Mouse (Mus musculus) lung, adult 2 months (tissue): ENCODE results near the gene Ebf1. TPM values are rescaled to one million over a fixed set of nuclear protein-coding genes. Genes with fewer than 3 reads are reported as not detected.

Source experiments
- DNase-seq: peaks from one replicate; pipeline ENCODE4 v3.0.0; 2022
- H3K4me1 ChIP-seq: fragments of 200-500 bp; 2 replicates; pipeline ENCODE4 v1.6.1; 2011; ENCODE audit warnings: low read length; ENCODE audit not compliant: control insufficient read depth, insufficient read depth
- H3K4me3 ChIP-seq: fragments of 200-500 bp; replicated peaks from 2 replicates; pipeline ENCODE3; 2011; ENCODE audit warnings: low read depth, mild to moderate bottlenecking, control low read depth, low read length; ENCODE audit errors: extremely low read depth
- CTCF ChIP-seq: fragments of 200-500 bp; IDR thresholded peaks from 2 replicates; pipeline ENCODE4 v1.5.1; 2011; ENCODE audit warnings: mild to moderate bottlenecking, low read length, control low read depth; ENCODE audit not compliant: insufficient read depth
- POLR2A ChIP-seq: fragments of 200-500 bp; IDR thresholded peaks from 2 replicates; pipeline ENCODE4 v1.6.1; 2011; ENCODE audit warnings: low read depth, mild to moderate bottlenecking, control low read depth, low read length, borderline replicate concordance; ENCODE audit errors: extremely low read depth
- WGBS: fragments of 180-500 bp; shearing (Covaris S2); methylation state at CpG from one replicate; pipeline ENCODE4 v1.1.7; 2018; 5-methylcytosine and 5-hydroxymethylcytosine counted together
- polyA plus RNA-seq: library from polyadenylated mRNA; depleted of rRNA; stranded (reverse); fragments of >200 nt; gene quantifications from 2 replicates; pipeline ENCODE4 v1.2.3, GENCODE M21; 2012

Gene Ebf1
- polyA plus RNA-seq, 1 experiment, result 11.8 TPM

DNA sequence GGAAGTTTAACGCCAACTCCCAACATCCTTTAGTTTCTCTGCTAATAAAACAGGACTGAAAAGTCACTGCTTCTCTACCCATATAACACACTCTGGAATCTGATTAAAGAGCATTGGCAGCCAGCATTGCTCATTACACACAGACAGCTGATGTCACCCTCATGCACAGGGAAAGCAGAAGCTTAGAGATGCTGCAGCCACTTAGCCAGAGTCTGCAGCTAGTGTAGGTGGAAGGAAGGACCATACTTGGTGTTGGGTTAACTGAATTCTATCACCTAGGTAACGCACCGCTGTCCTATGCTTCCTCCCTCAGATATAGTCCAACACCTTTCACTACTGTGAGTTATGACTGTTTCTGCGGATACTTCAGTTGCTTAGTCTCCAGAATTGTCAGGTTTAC, 64.9 kb downstream of the Ebf1 start:
- no peaks in the 10 kb centered on the region; the same call in none of the 2 replicates for H3K4me1 ChIP-seq
- WGBS, result 89% methylated on average over 4 of the region's 4 CpGs
- H3K4me3 ChIP-seq, result no peak overlapping the region
- DNase-seq, result no peak
- no peak for TF ChIP-seq CTCF
- no peak for TF ChIP-seq POLR2A

DNA sequence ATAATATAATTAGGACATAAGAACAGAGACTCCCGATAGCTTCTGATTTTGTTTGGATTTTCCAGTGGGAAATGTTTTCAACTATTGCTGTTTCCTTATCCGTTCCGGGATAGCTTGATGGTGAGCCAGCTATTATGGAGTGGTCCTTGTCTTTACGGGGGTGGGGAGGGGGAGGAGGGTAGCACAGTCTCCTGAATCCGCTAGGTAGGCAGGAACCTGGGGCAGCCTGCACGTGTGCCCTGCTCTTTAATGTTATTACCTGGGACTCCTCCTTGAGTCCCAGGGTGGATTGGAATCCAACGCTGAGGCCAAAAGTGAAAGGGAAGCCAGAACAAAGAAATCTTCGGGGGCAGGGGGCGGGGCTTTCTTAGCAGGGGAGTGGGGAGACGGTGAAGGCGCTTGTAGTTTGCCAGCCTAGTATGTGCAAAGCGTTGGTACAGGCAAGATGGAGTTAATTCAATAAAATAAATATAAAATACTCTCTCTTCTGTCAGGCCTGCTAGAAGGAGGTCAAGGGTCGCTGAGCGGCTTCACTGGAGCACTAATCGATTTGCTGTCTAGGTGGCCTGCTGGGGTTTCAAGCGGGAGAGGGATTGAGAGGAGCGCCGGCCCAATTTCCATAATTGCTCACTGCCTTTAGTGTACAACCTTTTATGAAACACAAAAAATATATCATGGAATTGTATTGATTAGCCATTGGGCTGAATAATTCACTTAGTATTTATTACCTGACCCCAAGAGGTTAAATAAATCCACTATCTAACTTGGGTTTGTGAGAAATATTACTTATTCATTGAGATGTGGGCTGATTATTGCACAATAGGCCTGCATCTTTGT, 65.8 kb downstream of the Ebf1 start:
- no peak overlapping the region for H3K4me3 ChIP-seq
- no peak for DNase-seq
- WGBS, result 58% methylated on average over 18 of the region's 18 CpGs
- TF ChIP-seq POLR2A (no peak), CTCF (no peak)
- no peaks in the 10 kb centered on the region; the same call in none of the 2 replicates for H3K4me1 ChIP-seq

DNA sequence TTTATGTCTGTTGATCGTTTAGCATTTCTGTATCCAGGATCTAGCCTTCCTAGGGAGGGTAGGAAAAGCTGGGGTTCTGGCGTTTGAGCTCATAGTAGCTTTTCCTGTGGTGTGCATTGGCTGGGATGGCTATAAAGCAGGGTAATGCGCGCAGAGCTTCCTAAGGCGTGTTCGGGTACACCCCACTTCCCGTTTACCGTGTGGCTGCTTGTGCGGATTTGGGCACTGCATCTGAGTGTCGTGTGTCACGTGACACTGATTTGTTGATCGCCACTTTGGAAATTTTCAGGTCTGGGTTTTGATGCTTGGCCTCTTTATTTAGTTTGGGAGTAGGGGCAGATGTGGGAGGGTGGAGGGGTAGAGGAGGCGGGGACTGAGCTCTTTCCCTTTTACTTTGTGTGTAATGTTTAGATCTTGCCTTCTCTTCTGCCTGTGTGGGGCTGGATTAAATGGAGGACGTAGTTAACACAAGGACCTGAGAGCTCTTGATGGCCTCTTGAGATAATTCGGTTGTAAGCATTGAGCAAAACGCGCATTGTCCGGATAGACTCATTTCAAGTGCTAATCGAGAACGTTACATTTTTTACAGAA, 67.5 kb downstream of the Ebf1 start:
- peak overlapping the region; percentile 9 for H3K4me3 ChIP-seq
- no peaks in the 10 kb centered on the region; the same call in none of the 2 replicates for H3K4me1 ChIP-seq
- 26% methylated on average over 20 of the region's 20 CpGs for WGBS
- TF ChIP-seq POLR2A (peak; percentile 44; the same call in 1 of the 2 replicates), CTCF (no peak)
- peak; percentile 23 for DNase-seq

DNA sequence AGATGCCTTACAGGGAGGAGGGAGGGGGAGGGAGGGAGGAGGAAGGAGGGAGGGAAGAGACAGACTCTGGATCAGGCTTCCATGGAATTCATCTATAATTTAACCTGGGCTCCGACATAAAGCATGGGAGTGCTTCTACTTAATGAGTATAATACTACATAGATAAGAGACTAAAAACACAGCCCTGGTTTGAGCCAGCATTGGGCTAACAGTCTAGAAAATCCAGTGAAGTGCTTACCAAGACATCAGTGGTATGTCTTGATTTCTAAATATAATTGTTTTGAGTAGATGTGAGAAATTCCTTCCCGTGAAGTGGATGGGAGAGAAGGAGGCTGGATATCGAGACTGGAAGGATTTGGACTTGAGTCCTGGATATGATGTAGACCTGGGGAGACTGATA, 68.0 kb downstream of the Ebf1 start:
- Histone ChIP-seq H3K4me3 (no peak overlapping the region), H3K4me1 (no peaks in the 10 kb centered on the region; the same call in none of the 2 replicates)
- no peak for DNase-seq
- WGBS, result 30% methylated on average over 3 of the region's 3 CpGs
- no peak for TF ChIP-seq CTCF
- TF ChIP-seq POLR2A, result no peak

DNA sequence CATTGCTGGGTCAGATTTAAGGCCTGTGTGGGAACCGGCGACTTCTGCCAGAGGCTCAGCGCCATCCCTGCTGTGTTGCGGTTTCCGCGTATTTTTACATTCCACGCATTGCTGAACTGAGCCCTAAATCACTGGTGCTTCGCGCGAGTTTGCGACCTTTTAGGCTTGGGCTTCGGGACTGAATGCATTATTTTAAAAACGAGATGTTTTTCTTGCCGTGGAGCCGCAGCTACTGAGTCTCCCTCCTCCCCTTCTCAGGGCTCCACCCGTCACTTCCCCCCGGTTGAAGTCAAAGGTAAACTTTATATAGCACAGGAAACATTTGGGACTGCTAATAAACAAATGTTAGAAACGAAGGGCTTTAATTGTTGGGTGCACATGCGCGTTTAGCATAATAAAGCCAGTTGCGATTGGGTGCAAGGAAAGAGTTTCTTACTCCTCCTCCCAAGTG, 68.8 kb downstream of the Ebf1 start:
- TF ChIP-seq CTCF (no peak), POLR2A (peak; percentile 45; the same call in 1 of the 2 replicates)
- Histone ChIP-seq H3K4me1 (no peaks in the 10 kb centered on the region; the same call in none of the 2 replicates), H3K4me3 (peak overlapping the region; percentile 31)
- 22% methylated on average over 21 of the region's 21 CpGs for WGBS
- DNase-seq, result peak; percentile 14

DNA sequence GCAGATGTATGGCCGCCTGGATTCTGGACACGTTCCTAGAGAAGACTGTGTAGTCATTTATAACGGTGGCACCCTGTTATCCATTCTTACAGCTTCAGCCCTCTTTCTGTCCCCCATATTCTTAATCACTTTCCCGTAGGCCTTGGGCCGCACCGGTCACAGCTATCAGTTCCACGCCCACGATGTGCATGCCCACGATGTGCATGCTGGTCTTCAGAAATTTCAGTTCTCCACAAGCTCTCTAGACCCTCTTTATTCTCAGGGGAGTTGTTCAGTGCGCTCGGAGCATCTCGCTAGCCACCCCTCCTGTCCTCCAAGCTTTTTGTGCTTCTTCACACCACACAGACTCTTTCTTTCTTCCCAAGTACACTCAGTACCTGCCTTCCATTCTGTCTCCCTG, 69.3 kb downstream of the Ebf1 start:
- Histone ChIP-seq H3K4me3 (no peak overlapping the region), H3K4me1 (no peaks in the 10 kb centered on the region; the same call in none of the 2 replicates)
- no peak for DNase-seq
- TF ChIP-seq POLR2A, result no peak
- no peak for TF ChIP-seq CTCF
- 67% methylated on average over 12 of the region's 12 CpGs for WGBS

DNA sequence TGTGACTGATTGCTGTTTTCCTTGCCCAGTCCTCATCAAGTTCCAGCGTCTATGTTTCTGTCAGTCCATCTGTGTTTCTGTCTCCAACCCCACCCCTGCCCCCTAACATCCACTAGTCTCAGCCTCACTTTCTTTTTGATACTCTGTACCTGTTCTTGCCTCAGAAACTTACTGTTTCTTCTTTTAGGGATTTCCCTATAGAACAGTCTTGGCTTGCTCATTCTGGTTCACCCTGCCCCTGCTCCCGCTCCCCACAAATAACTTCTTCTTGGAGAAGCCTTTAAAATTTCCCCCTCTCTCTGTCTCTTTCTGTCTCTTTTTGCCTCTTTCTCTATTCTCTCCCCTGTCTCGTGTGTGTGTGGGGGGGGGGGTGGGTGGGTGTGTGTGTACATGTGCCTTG, 71.4 kb downstream of the Ebf1 start:
- DNase-seq, result no peak
- 67% methylated on average over 3 of the region's 3 CpGs for WGBS
- H3K4me3 ChIP-seq, result no peak overlapping the region
- TF ChIP-seq POLR2A (no peak), CTCF (no peak)
- H3K4me1 ChIP-seq, result no peaks in the 10 kb centered on the region; the same call in 1 of the 2 replicates

DNA sequence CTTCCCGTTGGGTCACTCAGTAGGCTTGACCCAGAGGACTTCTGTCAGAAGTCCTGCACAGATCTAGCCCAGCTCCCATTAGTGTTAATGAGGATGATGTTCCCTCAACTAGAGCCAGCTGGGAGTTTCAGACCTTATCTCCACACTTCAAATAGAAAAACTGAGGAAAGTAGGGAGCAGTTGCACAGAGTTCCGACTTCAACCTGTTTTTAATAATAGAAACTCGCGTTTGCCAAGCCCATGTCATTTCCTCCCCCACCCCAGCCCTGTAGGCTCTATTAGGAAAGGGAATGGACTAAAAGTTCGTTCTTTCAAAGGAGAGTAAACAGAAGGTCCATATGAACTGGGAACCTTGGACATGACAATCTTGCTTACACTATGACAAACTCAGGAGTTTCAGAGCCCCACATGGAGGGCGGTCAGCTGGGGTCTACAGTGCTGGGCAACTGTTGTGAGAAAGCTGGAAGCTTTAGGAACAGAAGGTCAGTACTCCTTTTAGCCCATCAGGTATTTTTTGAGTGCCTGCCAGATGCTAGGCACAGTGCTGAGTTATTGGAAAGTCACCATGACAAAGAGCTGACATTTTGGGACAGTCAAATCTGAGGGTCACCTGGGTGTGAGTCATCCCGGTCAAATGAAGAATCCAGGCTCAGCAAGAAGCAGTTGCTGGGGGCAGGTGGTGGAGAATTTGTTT, 72.6 kb downstream of the Ebf1 start:
- H3K4me1 ChIP-seq, result no peaks in the 10 kb centered on the region; the same call in 1 of the 2 replicates
- no peak for TF ChIP-seq POLR2A
- no peak for TF ChIP-seq CTCF
- 58% methylated on average over 7 of the region's 7 CpGs for WGBS
- DNase-seq, result no peak
- no peak overlapping the region for H3K4me3 ChIP-seq

DNA sequence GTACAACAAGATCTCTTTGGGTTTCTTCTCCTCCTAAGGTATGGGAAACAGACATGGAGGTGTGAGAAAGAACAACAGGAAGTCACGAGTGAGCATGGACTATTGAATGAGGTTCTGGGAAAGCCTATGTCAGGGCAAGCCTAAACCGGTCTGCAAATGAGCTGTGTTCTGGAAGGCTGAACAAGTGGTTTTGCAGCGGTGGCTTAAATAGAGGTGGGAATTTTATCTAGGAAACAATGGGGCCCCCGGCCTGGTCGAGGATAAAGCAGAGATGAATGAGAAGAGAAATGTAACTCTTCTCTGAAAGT, 73.1 kb downstream of the Ebf1 start:
- TF ChIP-seq CTCF (no peak), POLR2A (no peak)
- WGBS, result 80% methylated on average over 5 of the region's 5 CpGs

DNA sequence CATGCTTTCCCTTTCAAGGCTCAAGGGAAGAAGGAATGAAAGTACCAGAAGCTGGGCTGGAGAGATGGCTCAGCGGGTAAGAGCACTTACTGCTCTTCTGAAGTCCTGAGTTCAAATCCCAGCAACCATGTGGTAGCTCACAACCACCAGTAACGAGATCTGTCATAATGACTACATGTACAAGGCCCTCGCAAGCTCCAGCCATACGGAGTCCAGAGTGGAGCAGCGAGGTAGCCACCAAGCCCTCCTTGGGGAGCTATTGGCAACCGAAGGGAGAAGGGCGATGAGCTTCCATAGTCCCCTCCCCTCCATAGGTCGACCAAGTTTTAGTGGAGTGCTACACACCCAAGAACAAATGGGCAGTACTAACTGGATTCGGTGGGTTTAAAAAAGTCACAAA, 78.3 kb downstream of the Ebf1 start:
- H3K4me3 ChIP-seq, result no peak overlapping the region
- 93% methylated on average over 9 of the region's 9 CpGs for WGBS
- DNase-seq, result no peak
- 0 out of 2 replicates have a peak, but pooled peaks cover 2% of the 10 kb centered on the region for H3K4me1 ChIP-seq
- no peak for TF ChIP-seq CTCF
- TF ChIP-seq POLR2A, result no peak

More for the DNA sequence above, 73.1 kb downstream of the Ebf1 start:
- no peak overlapping the region for H3K4me3 ChIP-seq
- no peaks in the 10 kb centered on the region; the same call in 1 of the 2 replicates for H3K4me1 ChIP-seq
- no peak for DNase-seq
